Mouse (Mus musculus): Measurements from ENCODE around the gene Oas1c.

Gene Oas1c

GRCm38 (mm10) chr5:120781646-120782045 lies 30.7 kb downstream of the Oas1c start:
- no peak for DNase-seq (ENCODE audit: low read depth, low spot score)

GRCm38 (mm10) chr5:120779922-120780321 lies 32.4 kb downstream of the Oas1c start:
- DNase-seq (ENCODE audit: low read depth, low spot score): no peak

DNA sequence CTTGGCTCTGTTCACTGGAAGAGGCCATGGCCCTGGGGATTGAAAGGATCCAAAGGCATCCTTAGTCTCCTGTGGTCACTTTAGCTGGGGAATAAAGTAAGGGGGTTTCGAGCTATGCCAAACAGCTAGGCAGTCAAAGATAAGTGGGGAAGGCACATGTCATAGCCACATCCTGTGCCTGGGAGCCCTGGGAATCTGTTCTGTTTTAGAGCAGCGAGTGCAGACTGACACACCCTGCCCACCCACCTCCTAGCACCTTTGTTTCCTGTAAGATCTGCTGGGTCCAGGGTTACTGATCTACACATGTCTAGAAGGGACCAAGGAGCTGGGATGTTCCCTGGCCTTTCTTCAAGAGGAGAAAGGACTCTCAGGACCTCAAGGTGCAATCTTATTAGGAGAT lies 33.4 kb downstream of the Oas1c start:
- no peak for DNase-seq (ENCODE audit: low read depth, low spot score)

DNA sequence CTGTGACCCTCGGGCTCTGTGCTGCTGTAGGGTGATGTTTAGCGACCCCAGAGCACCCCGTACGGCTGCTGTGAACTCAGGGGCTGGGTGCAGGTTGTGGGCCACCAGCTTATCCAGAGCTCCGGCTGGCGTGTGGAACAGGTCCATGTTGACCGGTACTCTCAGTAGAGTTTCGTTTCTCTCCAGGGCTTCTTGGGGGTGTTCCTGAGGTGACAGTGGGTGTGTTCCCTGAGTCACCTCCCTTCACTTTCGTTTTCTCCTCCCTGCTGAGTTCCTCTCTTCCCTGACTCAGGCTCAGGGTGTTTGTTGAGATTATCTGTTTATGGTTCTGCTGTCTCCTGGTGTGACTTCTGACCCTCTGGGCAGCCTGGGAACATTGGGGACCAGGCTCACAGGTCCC lies 34.8 kb downstream of the Oas1c start, which contains the start of gene Oas3:
TSS of gene Oas3 (minus strand) at position 184 of the 400 bp plus-strand sequence.
- no peak for DNase-seq (ENCODE audit: low read depth, low spot score)

GRCm38 (mm10) chr5:120776801-120777200 lies 35.5 kb downstream of the Oas1c start:
- DNase-seq (ENCODE audit: low read depth, low spot score): no peak

DNA sequence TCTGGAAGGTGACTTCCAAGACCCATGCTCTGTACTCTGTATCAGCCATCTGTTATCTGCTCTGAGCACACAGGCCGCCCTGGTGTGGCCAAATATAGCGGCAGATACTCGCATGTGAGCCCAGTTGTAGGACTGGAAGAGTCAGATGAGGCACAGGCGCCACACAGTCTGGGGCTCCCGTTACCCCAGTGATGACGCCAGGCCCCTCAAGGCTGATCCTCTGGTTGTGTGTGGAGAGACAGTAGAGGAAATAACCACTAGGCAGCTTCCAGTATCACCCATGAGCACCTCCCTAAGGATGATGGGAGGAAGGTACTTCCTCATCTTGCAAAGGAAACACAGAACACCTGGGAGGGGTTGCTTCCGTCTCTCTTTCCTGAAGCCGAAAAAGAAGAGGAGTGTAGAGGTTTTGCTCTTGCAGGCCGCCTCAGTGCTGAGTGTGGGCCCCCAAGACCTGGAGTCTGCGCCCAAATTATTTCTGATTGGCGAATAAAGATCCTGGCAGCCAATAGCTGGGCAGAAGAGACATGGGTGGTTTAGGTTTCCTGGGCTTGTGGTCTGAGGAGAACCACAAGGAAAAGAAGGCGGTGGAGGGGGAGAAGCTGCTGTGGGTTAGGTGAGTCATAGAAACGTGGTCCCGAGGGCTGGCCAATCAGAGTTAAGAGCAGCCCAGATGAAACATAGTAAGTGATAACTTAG lies 36.9 kb downstream of the Oas1c start:
- no peak for DNase-seq (ENCODE audit: low read depth, low spot score)

- no peak for DNase-seq (ENCODE audit: low read depth, low spot score)
Measured at GRCm38 (mm10) chr5:120769396-120769795, 42.9 kb downstream of the Oas1c start.

DNA sequence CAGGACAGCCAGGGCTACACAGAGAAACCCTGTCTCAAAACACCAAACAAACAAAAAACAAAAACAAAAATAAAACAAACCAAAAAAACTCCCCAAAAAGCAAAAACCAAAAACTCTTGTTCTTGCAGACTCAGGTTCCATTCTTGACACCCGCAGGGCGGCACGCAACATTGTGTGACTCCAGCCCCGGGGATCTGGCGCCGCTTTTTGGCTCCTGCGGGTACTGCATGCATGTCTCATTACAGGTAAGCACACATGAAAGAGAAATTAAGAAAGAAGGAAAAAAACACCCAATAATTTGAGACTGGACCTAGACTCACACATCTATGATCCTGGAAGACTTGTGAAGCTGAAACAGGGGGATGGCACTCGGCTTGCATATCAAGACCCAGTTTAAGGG lies 47.3 kb downstream of the Oas1c start:
- DNase-seq (ENCODE audit: low read depth, low spot score): no peak

DNA sequence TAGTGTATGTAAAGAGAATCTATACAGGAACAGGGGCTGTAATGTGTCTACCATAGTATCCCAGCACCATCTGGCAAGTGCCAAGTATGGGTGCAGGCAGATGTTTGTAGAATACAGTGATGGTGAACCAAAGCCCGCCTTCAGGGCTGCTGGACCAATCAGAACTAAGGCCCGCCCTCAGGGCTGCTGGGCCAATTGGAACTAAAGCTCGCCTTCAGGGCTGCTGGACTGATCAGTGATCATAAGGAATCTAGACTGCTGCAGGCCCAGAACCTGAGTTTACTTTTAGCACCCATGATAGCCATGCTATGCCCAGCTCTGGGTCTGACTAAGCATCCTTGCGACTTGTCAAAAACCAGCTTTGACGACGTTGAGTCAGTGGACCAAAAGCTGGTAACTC lies 50.4 kb downstream of the Oas1c start:
- no peak for DNase-seq (ENCODE audit: low read depth, low spot score)

DNA sequence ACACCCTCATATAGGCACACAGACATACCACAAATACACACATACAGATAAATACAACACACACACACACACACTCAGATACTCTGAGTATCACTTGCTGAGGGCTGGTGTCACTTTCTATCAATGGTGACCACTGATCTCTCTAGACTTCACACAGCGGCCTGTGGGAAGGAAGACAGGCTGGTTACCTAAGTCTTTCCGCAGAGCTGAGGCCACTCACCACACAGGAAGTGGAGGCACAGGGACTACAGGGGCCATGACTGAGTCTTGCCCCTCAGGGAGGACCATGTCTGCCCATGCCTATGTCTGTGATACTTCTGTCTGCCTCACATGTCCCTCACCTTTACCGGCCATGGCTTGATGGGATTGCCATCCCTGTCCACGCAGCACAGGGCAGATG lies 58.1 kb downstream of the Oas1c start:
- DNase-seq (ENCODE audit: low read depth, low spot score): no peak

DNA sequence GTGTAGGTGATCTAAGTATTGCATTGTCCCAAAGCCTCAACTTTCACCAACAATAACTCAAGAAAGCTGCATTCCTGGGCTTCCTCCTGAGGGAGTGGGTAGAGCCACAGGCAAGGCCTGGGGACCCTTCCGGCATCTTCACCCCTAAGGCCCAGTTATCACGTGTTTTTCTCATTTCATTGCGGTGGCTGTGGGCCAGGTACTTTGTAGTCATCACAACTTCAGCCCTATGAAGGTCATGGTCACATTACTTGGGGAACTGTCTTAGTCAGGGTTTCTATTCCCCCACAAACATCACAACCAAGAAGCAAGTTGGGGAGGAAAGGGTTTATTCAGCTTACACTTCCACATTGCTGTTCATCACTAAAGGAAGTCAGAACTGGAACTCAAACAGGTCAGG lies 59.5 kb downstream of the Oas1c start:
- no peak for DNase-seq (ENCODE audit: low read depth, low spot score)

DNA sequence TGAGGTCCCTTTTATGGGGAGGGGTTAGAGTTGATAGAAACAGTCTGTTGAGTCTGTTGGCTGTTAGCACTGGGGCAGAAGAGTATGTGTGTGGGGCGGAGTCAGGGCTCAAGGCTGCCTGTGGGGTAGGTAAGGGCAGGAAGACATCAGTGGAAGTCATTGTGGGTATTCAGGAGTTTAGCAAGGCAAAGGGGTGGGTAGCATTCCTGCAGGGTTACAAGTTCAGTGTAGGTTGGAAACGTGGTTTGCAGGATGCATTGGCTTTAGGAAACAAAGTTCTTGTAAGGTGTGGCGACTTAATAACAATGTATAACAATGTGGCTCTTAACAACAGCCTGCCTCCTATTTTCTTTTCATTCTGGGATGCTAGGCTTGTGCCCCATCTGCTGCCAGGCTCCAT lies 61.1 kb downstream of the Oas1c start:
- no peak for DNase-seq (ENCODE audit: low read depth, low spot score)

Data from retina, postnatal 7 days (tissue).